Mouse (Mus musculus): ENCODE data around the gene Mmp11.

DNA sequence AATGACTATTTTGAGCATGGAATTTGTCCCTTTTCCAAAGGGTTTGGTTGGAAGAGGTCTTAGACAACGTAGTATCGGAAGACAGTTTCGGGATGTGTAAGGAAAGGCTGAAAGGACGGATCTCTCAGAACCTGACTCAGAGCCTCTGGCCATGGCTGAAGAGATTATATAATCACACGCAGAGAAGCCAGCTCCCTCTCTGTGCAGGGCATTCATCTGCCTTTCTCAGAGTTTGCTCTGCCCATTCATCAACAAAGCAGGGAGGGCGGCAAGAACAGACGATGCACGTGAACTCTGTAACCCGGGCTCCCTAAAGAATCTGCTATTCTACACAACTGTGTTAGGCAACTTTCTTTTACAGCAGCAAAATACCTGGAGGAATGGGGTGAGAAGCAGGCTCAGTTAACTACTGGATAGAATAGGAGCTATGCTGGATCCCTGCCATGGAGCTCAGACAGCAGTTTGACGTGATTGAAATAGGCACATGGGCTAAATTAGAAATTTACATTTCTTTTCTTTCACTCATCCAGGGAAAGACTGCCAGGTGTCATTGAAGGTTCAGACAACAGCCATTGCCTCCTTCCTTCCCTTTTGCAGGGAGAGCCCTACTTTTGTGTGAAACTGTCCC is 62.6 kb downstream of the Mmp11 start:
- TF ChIP-seq CTCF (IDR thresholded peaks at IDR 0.05; ENCODE audit: borderline replicate concordance, control insufficient read depth, extremely low read depth, insufficient read depth, low read length, poor library complexity) (no peak), POLR2A (IDR thresholded peaks at IDR 0.05; ENCODE audit: control insufficient read depth, extremely low read depth, insufficient read depth, low read length, poor library complexity) (no peak)
